Mouse (Mus musculus) thymus, adult 2 months (tissue): ENCODE results near the gene Olfr979. TPM values are rescaled to one million over a fixed set of nuclear protein-coding genes. Genes with fewer than 3 reads are reported as not detected.
"Not testable (repeated sequence)": the region's sequence is repeated elsewhere in the genome, so short reads cannot be mapped to it uniquely, and the experiment has no call there.

Source experiments
- DNase-seq: peaks from one replicate; pipeline ENCODE4 v3.0.0; 2021
- H3K27ac ChIP-seq: fragments of 200-500 bp; 2 replicates; pipeline ENCODE4 v1.5.1; 2012; ENCODE audit warnings: low read length, control low read depth; ENCODE audit not compliant: control insufficient read depth, insufficient read depth
- H3K27me3 ChIP-seq: fragments of 200-500 bp; 2 replicates; pipeline ENCODE4 v1.6.1; 2012; ENCODE audit warnings: mild to moderate bottlenecking, low read length, moderate library complexity, mixed read lengths; ENCODE audit not compliant: control insufficient read depth, insufficient read depth
- H3K36me3 ChIP-seq: fragments of 200-500 bp; 2 replicates; pipeline ENCODE4 v1.6.1; 2012; ENCODE audit warnings: mild to moderate bottlenecking, low read length, moderate library complexity; ENCODE audit not compliant: control insufficient read depth, insufficient read depth
- H3K4me1 ChIP-seq: fragments of 200-500 bp; replicated peaks from 2 replicates; pipeline ENCODE4 v1.6.1; 2012; ENCODE audit warnings: low read length; ENCODE audit not compliant: control insufficient read depth, insufficient read depth
- H3K4me3 ChIP-seq: fragments of 200-500 bp; 2 replicates; pipeline ENCODE4 v1.5.1; 2012; ENCODE audit warnings: mild to moderate bottlenecking, low read length, control low read depth, moderate library complexity; ENCODE audit not compliant: control insufficient read depth, insufficient read depth
- CTCF ChIP-seq: fragments of 200-500 bp; IDR thresholded peaks from 2 replicates; pipeline ENCODE4 v1.5.1; 2012; ENCODE audit warnings: mild to moderate bottlenecking, control low read depth, low read length, moderate library complexity, borderline replicate concordance; ENCODE audit not compliant: control insufficient read depth, poor library complexity, insufficient read depth; ENCODE audit errors: extremely low read depth
- POLR2A ChIP-seq: fragments of 200-500 bp; IDR thresholded peaks from 2 replicates; pipeline ENCODE4 v1.6.1; 2012; ENCODE audit warnings: mild to moderate bottlenecking, low read length, control low read depth, moderate library complexity; ENCODE audit not compliant: control insufficient read depth, poor library complexity, insufficient read depth; ENCODE audit errors: extremely low read depth
- WGBS: fragments of 180-500 bp; shearing (Covaris S2); methylation state at CpG from one replicate; pipeline ENCODE4 v1.1.7; 2018; 5-methylcytosine and 5-hydroxymethylcytosine counted together
- polyA plus RNA-seq: library from polyadenylated mRNA; depleted of rRNA; stranded (reverse); fragments of >200 nt; gene quantifications from 2 replicates; pipeline ENCODE4 v1.2.3, GENCODE M21; 2012; rRNA removed

The Olfr979 gene
- polyA plus RNA-seq: not detected in 2 replicates

DNA sequence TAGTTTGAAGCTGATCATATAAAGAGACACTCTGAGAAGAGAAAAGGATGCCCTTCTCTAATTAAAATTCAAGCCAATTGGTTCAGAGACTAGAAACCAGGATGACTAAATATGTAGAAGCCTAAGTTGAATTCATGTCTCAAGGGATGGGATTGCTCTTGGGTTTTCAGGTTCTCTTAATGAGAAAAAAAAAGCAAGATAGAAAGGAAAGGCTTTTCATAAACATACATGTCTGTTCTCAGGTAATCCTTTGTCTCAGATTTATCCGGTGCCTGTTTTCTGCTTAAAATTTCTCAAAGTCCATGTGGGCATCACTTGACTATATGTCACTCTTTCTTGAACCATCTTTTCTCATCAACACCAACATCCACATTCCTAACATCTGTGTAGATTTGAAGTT, at the start of gene Olfr979:
Olfr979 (minus strand) TSS at position 101 of the 400 bp plus-strand sequence.
- Histone ChIP-seq H3K36me3 (no peaks in the 10 kb centered on the region), H3K27me3 (no peaks in the 10 kb centered on the region), H3K4me1 (no peaks in the 10 kb centered on the region), H3K27ac (no peak within 1 kb of the TSS), H3K4me3 (no peak within 1 kb of the TSS)
- WGBS: 100% methylated on average over 1 of the region's 1 CpGs
- TF ChIP-seq POLR2A (no peak), CTCF (no peak)
- DNase-seq: no peak

GRCm38 (mm10) chr9:40050138-40050537, 46.9 kb upstream of the Olfr979 start:
- no peak for DNase-seq
- Histone ChIP-seq H3K4me1 (no peaks in the 10 kb centered on the region), H3K27ac (no peak overlapping the region), H3K27me3 (no peaks in the 10 kb centered on the region), H3K4me3 (no peak overlapping the region), H3K36me3 (no peaks in the 10 kb centered on the region)
- WGBS: 94% methylated on average over 19 of the region's 19 CpGs
- no peak for TF ChIP-seq POLR2A
- TF ChIP-seq CTCF: no peak

- WGBS: 65% methylated on average over 2 of the region's 2 CpGs
- TF ChIP-seq CTCF: no peak
- TF ChIP-seq POLR2A: no peak
- Histone ChIP-seq H3K27ac (no peak within 1 kb of the TSS), H3K36me3 (no peaks in the 10 kb centered on the region), H3K4me1 (no peaks in the 10 kb centered on the region), H3K4me3 (no peak within 1 kb of the TSS), H3K27me3 (no peaks in the 10 kb centered on the region)
- DNase-seq: no peak
Observed at GRCm38 (mm10) chr9:40021164-40021563, 17.9 kb upstream of the Olfr979 start, which contains the start of gene Olfr981. Olfr981 (plus strand) TSS chr9:40021464.

- no peak for DNase-seq
- Histone ChIP-seq H3K4me3 (no peak within 1 kb of the TSS), H3K4me1 (no peaks in the 10 kb centered on the region), H3K27ac (no peak within 1 kb of the TSS), H3K36me3 (no peaks in the 10 kb centered on the region), H3K27me3 (no peaks in the 10 kb centered on the region)
- TF ChIP-seq POLR2A (no peak), CTCF (no peak)
- 98% methylated on average over 1 of the region's 1 CpGs for WGBS
Observed at GRCm38 (mm10) chr9:40009482-40009881, 6.2 kb upstream of the Olfr979 start, which contains the start of gene Olfr980. Olfr980 (minus strand) TSS chr9:40009582.

- Histone ChIP-seq H3K27me3 (no peaks in the 10 kb centered on the region), H3K27ac (no peak within 1 kb of the TSS), H3K36me3 (no peaks in the 10 kb centered on the region), H3K4me3 (no peak within 1 kb of the TSS), H3K4me1 (no peaks in the 10 kb centered on the region)
- TF ChIP-seq CTCF (no peak), POLR2A (no peak)
- 94% methylated on average over 2 of the region's 2 CpGs for WGBS
- DNase-seq: no peak
Observed at GRCm38 (mm10) chr9:39991813-39992212, 11.5 kb downstream of the Olfr979 start, which contains the start of gene Olfr978. Olfr978 (plus strand) TSS chr9:39992113.

DNA sequence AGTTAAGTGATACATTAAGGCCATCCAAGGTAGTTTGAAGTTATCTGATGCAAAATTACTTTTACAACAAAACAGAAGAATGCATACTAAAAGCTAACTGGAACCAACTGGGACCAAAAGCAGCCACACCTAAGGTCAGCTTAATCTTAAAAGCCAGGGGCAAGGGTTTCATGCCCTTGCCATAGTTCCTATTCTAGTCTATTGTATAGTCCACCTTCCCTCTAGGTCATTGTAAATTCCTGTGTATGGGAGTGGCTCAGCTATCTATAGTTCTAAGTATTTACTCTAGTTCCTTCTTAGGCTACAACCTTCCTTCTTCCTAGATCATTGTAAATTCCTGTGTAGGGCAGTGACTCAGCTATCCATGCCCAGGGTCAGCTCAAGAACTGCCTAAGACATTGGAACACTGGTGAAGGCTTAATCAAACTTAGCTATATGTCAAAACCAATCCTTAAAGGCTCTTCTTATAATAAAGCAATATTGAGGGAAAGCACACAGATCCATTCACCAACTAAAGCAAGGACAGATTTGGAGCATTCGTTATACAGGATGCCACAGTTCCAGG, 26.6 kb downstream of the Olfr979 start:
- H3K27me3 ChIP-seq, H3K4me3 ChIP-seq, H3K4me1 ChIP-seq, H3K27ac ChIP-seq, DNase-seq, H3K36me3 ChIP-seq: not testable (repeated sequence)
- 93% methylated on average over 1 of the region's 1 CpGs for WGBS

DNA sequence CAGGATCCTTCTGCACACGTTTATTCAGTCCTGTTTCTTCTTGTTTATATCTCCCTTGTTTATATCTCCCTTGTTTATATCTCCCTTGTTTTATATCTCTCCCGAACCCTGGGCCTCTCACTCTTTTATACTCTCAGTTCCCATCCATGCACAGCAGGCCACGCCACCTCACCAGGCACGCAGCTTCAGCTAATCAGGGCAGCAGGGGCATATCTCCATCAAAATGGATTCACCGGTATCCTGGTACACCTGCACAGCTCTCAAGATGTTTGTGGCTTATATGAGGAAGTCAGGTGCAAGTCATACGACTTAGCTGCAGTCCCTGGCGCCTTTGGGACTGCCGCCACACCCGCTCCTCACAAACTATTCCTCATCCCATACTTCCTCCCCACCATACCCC, 42.2 kb downstream of the Olfr979 start, which contains the start of gene Olfr976:
Olfr976 (minus strand) TSS at position 101 of the 400 bp plus-strand sequence.
- not testable (repeated sequence) for DNase-seq, H3K36me3 ChIP-seq, H3K27me3 ChIP-seq, H3K27ac ChIP-seq, H3K4me3 ChIP-seq, H3K4me1 ChIP-seq
- 82% methylated on average over 8 of the region's 9 CpGs for WGBS
